20 mouse cellular contexts compared by ENCODE assay signal in genomic region chr16:94014489-94015096, GRCm38 (mm10). TPM values are rescaled to one million over a fixed set of nuclear protein-coding genes. Genes with fewer than 3 reads are reported as not detected.
"Had no signal": no experiment of that assay in that cellular context is flagged by ENCODE, and none has a peak within 500 bp of the region (broad histone marks: within the 10 kb centered on the region; RNA-seq: fewer than 3 reads in every experiment).

No protein-coding gene starts in this region.

- H3K4me3 ChIP-seq: layer of hippocampus, adult 2 months; limb, embryonic 10.5 days; limb, embryonic 13.5 days; liver, embryonic 12.5 days; liver, embryonic 15.5 days; lung, embryonic 15.5 days; megakaryocyte, embryonic 14.5 days; midbrain, embryonic 10.5 days; midbrain, embryonic 13.5 days had no signal

- H3K36me3 ChIP-seq: limb, embryonic 10.5 days; limb, embryonic 13.5 days; liver, embryonic 12.5 days; liver, embryonic 15.5 days; lung, embryonic 15.5 days; midbrain, embryonic 10.5 days; midbrain, embryonic 13.5 days had no signal

- DNase-seq: kidney, postnatal 25 days; layer of hippocampus, adult 9-11 months; liver; lung, adult 18-20 months; lung, postnatal 10 days; lung, postnatal 36 days; thymus, postnatal 25 days had no signal

- H3K27me3 ChIP-seq: lung, embryonic 15.5 days; midbrain, embryonic 13.5 days had no signal

- H3K4me1 ChIP-seq: megakaryocyte, embryonic 14.5 days; midbrain, embryonic 13.5 days had no signal

- H3K9me3 ChIP-seq: limb, embryonic 10.5 days; limb, embryonic 13.5 days; liver, embryonic 12.5 days; liver, embryonic 15.5 days; lung, embryonic 15.5 days; midbrain, embryonic 10.5 days; midbrain, embryonic 13.5 days had no signal

- H3K27ac ChIP-seq: kidney, postnatal 0 days; layer of hippocampus, adult 2 months; limb, embryonic 10.5 days; limb, embryonic 13.5 days; liver, embryonic 12.5 days; liver, embryonic 15.5 days; lung, embryonic 15.5 days; midbrain, embryonic 10.5 days; midbrain, embryonic 13.5 days; stomach, postnatal 0 days had no signal

- H3K9ac ChIP-seq: limb, embryonic 13.5 days; liver, embryonic 12.5 days; liver, embryonic 15.5 days; lung, embryonic 15.5 days; midbrain, embryonic 13.5 days had no signal

RNA-seq across cellular contexts. Expression of gene Cldn14, which starts 6.0 kb away (rescaled TPM):
- total RNA-seq: left cerebral cortex, adult 18-20 months; midbrain, postnatal 0 days had no signal
